Mouse (Mus musculus) bone marrow, adult 2 months (tissue): ENCODE results near the gene Gpatch3. TPM values are rescaled to one million over a fixed set of nuclear protein-coding genes. Genes with fewer than 3 reads are reported as not detected.
A peak's percentile ranks its signal among the peaks of the same experiment; 100 is the strongest.

Experiments
- H3K27ac ChIP-seq: fragments of 200-500 bp; 2 replicates; pipeline ENCODE4 v1.5.1; 2012; ENCODE audit warnings: low read depth, mild to moderate bottlenecking, control low read depth, inconsistent platforms, low read length; ENCODE audit not compliant: control insufficient read depth, poor library complexity, insufficient read depth
- H3K4me1 ChIP-seq: fragments of 200-500 bp; 2 replicates; pipeline ENCODE4 v1.6.1; 2011; ENCODE audit warnings: low read length; ENCODE audit not compliant: control insufficient read depth, insufficient read depth
- H3K4me3 ChIP-seq: fragments of 200-500 bp; replicated peaks from 2 replicates; pipeline ENCODE3; 2011; ENCODE audit warnings: mild to moderate bottlenecking, low read depth, low read length, control low read depth; ENCODE audit not compliant: control insufficient read depth
- CTCF ChIP-seq: fragments of 200-500 bp; IDR thresholded peaks from 2 replicates; pipeline ENCODE4 v1.5.1; 2011; ENCODE audit warnings: low read length, control low read depth; ENCODE audit not compliant: control insufficient read depth, insufficient read depth
- POLR2A ChIP-seq: fragments of 200-500 bp; IDR thresholded peaks from 2 replicates; pipeline ENCODE4 v1.6.1; 2011; ENCODE audit warnings: low read depth, mild to moderate bottlenecking, control low read depth, low read length, borderline replicate concordance; ENCODE audit not compliant: control insufficient read depth
- WGBS: fragments of 180-500 bp; shearing (Covaris S2); methylation state at CpG from one replicate; pipeline ENCODE4 v1.1.7; 2018; 5-methylcytosine and 5-hydroxymethylcytosine counted together
- polyA plus RNA-seq: library from polyadenylated mRNA; stranded (reverse); fragments of >200 nt; gene quantifications from 2 replicates; pipeline ENCODE4 v1.2.4, GENCODE M21; 2011; ENCODE audit warnings: low replicate concordance; ENCODE audit not compliant: missing spikeins, insufficient read depth, insufficient read length

Gpatch3 gene
- polyA plus RNA-seq, 1 experiment: 12.2 TPM

DNA sequence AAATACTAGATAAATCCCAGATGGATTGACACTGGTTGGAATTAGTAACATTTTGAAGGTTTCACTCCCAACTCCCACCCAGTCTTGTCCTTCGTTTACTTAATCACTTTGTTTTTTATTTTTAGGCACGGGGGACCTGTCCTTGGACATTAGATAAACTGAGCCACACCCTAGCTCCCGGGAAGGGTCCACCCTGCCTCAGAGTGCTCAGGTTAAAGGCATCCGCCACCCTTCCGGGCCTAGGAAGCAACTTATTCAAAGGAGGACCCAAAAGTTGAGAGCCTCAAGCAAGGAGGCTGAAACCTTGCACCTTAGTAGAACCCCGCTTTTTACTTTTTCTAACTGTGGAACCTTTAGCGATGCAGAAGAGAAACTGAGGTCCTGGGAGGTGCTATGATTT, 24.6 kb downstream of the Gpatch3 start:
- TF ChIP-seq POLR2A: no peak
- no peak for TF ChIP-seq CTCF
- Histone ChIP-seq H3K27ac (peak overlapping the region; percentile 45), H3K4me3 (peak overlapping the region; percentile 79), H3K4me1 (no peaks in the 10 kb centered on the region; the same call in 1 of the 2 replicates)
- 16% methylated on average over 7 of the region's 7 CpGs for whole genome bisulfite sequencing

GRCm38 (mm10) chr4:133599571-133600073, 25.1 kb downstream of the Gpatch3 start:
- WGBS: under 1% methylated on average over 49 of the region's 50 CpGs
- Histone ChIP-seq H3K4me1 (no peaks in the 10 kb centered on the region; the same call in 1 of the 2 replicates), H3K4me3 (peak overlapping the region; percentile 79), H3K27ac (peak overlapping the region; percentile 45)
- TF ChIP-seq CTCF (no peak), POLR2A (no peak; the same call in 1 of the 2 replicates)

DNA sequence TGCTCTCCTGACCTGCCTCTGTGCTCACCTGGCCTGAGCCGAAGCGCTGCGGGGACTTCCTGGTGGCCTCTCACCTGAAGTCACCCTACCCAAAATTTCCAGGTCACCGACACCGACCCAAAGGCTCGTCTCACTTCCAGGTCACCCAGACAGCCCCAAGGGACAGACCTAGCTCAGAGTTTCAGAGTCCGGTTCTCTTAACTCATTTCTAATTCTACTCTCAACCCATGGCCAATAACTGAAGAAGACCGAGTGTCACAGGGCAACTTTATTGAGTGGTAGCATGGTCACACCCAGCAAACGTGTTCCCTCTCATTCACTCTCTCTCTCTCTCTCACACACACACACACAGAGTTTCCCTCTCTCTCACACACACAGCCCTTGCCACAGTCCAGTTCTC, 25.8 kb downstream of the Gpatch3 start:
- no peaks in the 10 kb centered on the region; the same call in 1 of the 2 replicates for H3K4me1 ChIP-seq
- TF ChIP-seq CTCF: no peak
- no peak for TF ChIP-seq POLR2A
- no peak overlapping the region for H3K27ac ChIP-seq
- peak overlapping the region; percentile 1 for H3K4me3 ChIP-seq
- WGBS: 22% methylated on average over 9 of the region's 9 CpGs

- no peak for TF ChIP-seq POLR2A
- TF ChIP-seq CTCF: peak; percentile 61
- Histone ChIP-seq H3K27ac (no peak within 1 kb of the TSS), H3K4me1 (no peaks in the 10 kb centered on the region; the same call in 1 of the 2 replicates), H3K4me3 (no peak within 1 kb of the TSS)
- 9% methylated on average over 16 of the region's 16 CpGs for WGBS
Measured at GRCm38 (mm10) chr4:133601721-133602218, 27.2 kb downstream of the Gpatch3 start, which contains the start of gene Sfn. TSS of gene Sfn (minus strand) at chr4:133602168.

GRCm38 (mm10) chr4:133603056-133603455, 28.5 kb downstream of the Gpatch3 start:
- no peak overlapping the region for H3K4me3 ChIP-seq
- no peak overlapping the region for H3K27ac ChIP-seq
- TF ChIP-seq POLR2A: no peak
- no peak for TF ChIP-seq CTCF
- WGBS: 67% methylated on average over 5 of the region's 5 CpGs
- H3K4me1 ChIP-seq: no peaks in the 10 kb centered on the region; the same call in 1 of the 2 replicates

DNA sequence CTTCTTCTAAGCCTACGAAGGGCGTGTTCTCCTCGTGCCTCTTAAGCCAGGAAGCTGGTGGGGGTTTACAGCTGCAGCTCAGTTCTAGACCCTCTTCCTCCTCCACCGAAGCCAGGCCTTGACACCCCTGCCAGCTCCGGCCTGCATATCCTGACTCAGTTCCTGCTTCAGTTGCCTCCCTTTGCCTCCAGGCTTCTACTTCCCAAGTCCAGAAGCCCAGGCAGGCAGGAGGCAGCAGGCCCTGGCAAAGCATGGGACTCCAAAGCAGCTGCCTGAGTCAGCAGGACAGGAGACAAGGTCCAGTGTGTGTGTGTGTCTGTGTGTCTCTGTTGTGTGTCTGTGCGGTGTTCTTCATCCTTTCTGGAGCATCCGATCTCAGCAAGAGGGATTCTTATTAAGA, 29.6 kb downstream of the Gpatch3 start:
- H3K4me1 ChIP-seq: no peaks in the 10 kb centered on the region; the same call in 1 of the 2 replicates
- H3K27ac ChIP-seq: no peak overlapping the region
- TF ChIP-seq CTCF (no peak), POLR2A (no peak)
- no peak overlapping the region for H3K4me3 ChIP-seq
- 81% methylated on average over 7 of the region's 7 CpGs for WGBS

DNA sequence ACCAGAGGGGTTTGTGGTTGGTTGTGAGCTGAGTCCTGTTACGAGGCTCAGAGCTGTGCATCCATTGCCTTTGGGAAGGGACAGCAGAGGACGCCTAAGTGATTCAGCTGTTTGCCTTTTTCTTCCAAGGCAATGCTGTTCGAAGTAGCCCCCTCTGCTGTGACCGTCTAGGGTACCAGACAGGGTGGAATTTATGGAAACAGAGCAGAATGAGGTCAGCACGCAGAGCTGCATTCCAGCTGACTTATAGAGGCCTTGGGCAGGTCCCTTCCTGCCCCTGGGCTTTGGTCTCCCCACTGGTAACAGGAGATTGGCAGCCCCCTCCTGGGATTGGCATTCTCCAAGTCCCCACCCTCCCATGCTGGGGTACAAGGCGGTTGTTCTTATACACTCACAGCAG, 30.3 kb downstream of the Gpatch3 start:
- 88% methylated on average over 6 of the region's 6 CpGs for WGBS
- TF ChIP-seq CTCF: no peak
- TF ChIP-seq POLR2A: no peak

DNA sequence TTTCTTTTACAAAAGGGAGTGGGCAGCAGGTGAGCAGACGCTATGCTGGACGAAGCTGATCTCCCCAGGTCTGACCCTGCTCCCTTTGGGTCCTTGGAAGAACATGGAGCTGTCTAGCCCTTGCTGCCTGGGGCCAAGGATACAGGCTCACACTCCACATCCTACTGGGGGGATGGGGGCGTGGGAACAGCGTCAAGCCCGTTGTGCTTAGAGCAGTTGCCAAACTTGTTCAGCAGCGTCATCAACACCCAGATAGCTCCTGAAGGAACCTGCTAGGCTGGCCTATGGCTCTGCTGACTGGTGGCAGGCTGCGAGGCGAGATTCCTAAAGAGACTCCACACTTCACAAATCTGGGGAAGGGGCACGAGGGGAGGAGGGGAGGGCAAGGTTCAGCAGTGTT, 30.8 kb downstream of the Gpatch3 start:
- Histone ChIP-seq H3K27ac (no peak overlapping the region), H3K4me3 (no peak overlapping the region), H3K4me1 (no peaks in the 10 kb centered on the region; the same call in 1 of the 2 replicates)
- no peak for TF ChIP-seq CTCF
- TF ChIP-seq POLR2A: no peak
- 77% methylated on average over 9 of the region's 9 CpGs for WGBS

More for the DNA sequence above, 30.3 kb downstream of the Gpatch3 start:
- no peak overlapping the region for H3K27ac ChIP-seq
- no peak overlapping the region for H3K4me3 ChIP-seq
- no peaks in the 10 kb centered on the region; the same call in 1 of the 2 replicates for H3K4me1 ChIP-seq
